23 mouse cellular contexts compared by ENCODE assay signal in the genomic region with DNA sequence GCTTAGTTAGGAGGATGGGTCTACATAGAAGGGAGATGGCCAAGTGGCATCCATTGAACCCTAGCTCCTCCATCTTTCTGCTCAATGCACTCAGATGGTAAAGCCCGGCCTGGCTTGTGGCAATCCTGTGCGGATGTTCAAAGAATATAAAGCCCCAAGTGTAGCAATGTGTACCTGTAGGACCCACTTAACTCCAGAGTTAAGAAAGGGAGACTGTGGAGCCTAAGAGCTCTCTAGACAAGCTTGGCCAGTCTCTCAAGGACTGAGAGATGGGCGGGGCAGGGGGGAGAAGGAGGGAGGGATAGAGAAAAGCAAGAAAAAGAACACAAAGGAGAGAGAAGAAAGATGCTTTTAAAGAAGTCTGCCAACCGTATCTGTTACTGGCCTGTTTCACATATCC. TPM values are rescaled to one million over a fixed set of nuclear protein-coding genes. Genes with fewer than 3 reads are reported as not detected.
A peak's percentile ranks its signal among the peaks of the same experiment; 100 is the strongest.
DNase-seq lines count a peak whose midpoint lies in the region; ATAC-seq and TF ChIP-seq lines count a peak whose summit lies in the region.
"Had no signal": no experiment of that assay in that cellular context is flagged by ENCODE, and none has a peak within 500 bp of the region (broad histone marks: within the 10 kb centered on the region; RNA-seq: fewer than 3 reads in every experiment).

No protein-coding gene starts in this region.

- H3K9me3 ChIP-seq in lung, embryonic 15.5 days = no peaks in the 10 kb centered on the region
- no peaks in the 10 kb centered on the region for H3K9me3 ChIP-seq in lung, postnatal 0 days (ENCODE audit: low read length)
- H3K9me3 ChIP-seq: embryonic facial prominence, embryonic 10.5 days; embryonic facial prominence, embryonic 12.5 days; forebrain, embryonic 13.5 days; forebrain, embryonic 15.5 days had no signal

- H3K36me3 ChIP-seq in lung, embryonic 15.5 days = no peaks in the 10 kb centered on the region
- H3K36me3 ChIP-seq in lung, postnatal 0 days (ENCODE audit: insufficient read depth, low read length) = no peaks in the 10 kb centered on the region
- H3K36me3 ChIP-seq: embryonic facial prominence, embryonic 10.5 days; embryonic facial prominence, embryonic 12.5 days; forebrain, embryonic 15.5 days; G1E had no signal

- TF ChIP-seq EP300 in lung, postnatal 0 days (IDR thresholded peaks at IDR 0.05) = no peak

- peak overlapping the region; percentile 27; the same call in 1 of the 2 replicates for H3K27ac ChIP-seq in lung, embryonic 15.5 days
- H3K27ac ChIP-seq in lung, postnatal 0 days (ENCODE audit: low read length) = no peak overlapping the region
- H3K27ac ChIP-seq: embryonic facial prominence, embryonic 10.5 days; embryonic facial prominence, embryonic 12.5 days; forebrain, embryonic 13.5 days; forebrain, embryonic 15.5 days had no signal

- TF ChIP-seq CTCF in lung, postnatal 0 days (IDR thresholded peaks at IDR 0.05) = no peak

- H3K27me3 ChIP-seq in lung, embryonic 15.5 days = peaks cover 4% of the 10 kb centered on the region
- H3K27me3 ChIP-seq in lung, postnatal 0 days (replicated peaks; ENCODE audit: insufficient read depth, low read length) = no peaks in the 10 kb centered on the region
- H3K27me3 ChIP-seq: embryonic facial prominence, embryonic 12.5 days; Patski had no signal

- peaks cover 24% of the 10 kb centered on the region for H3K4me1 ChIP-seq in lung, embryonic 15.5 days
- H3K4me1 ChIP-seq in lung, postnatal 0 days (ENCODE audit: insufficient read depth, low read depth, low read length) = no peaks in the 10 kb centered on the region

- H3K4me2 ChIP-seq in lung, embryonic 15.5 days = no peak overlapping the region
- no peak overlapping the region for H3K4me2 ChIP-seq in lung, postnatal 0 days (replicated peaks; ENCODE audit: low read depth, low read length)
- H3K4me2 ChIP-seq: embryonic facial prominence, embryonic 12.5 days; forebrain, embryonic 13.5 days; forebrain, embryonic 15.5 days had no signal

- H3K9ac ChIP-seq in lung, embryonic 15.5 days = no peak overlapping the region
- H3K9ac ChIP-seq in lung, postnatal 0 days (replicated peaks; ENCODE audit: low read depth) = no peak overlapping the region
- H3K9ac ChIP-seq: embryonic facial prominence, embryonic 12.5 days; forebrain, embryonic 13.5 days; forebrain, embryonic 15.5 days had no signal

- peak; percentile 15 for DNase-seq in heart, adult 11 months
- DNase-seq in heart, adult 18-20 months = no peak
- DNase-seq in lung, postnatal 10 days = no peak
- peak; percentile 64 for DNase-seq in lung, postnatal 0 days (ENCODE audit: low spot score)
- no peak for DNase-seq in lung, adult 18-20 months
- DNase-seq: adrenal gland, adult 8-10 months; adrenal gland, postnatal 14 days; adrenal gland, postnatal 36 days; B cell, adult 2 months; cerebellum, adult 11-12 months; cerebellum, adult 2 months; cerebellum, adult 9-10 months; cerebellum, postnatal 10 days; cerebellum, postnatal 25 days had no signal

- H3K4me3 ChIP-seq in lung, embryonic 15.5 days = no peak overlapping the region
- no peak overlapping the region for H3K4me3 ChIP-seq in lung, postnatal 0 days (ENCODE audit: low read depth, low read length)
- H3K4me3 ChIP-seq: embryonic facial prominence, embryonic 10.5 days; embryonic facial prominence, embryonic 12.5 days; forebrain, embryonic 13.5 days; forebrain, embryonic 15.5 days had no signal

- WGBS in lung, embryonic 15.5 days = 48% methylated on average over 4 of the region's 4 CpGs
- WGBS in lung, postnatal 0 days = 48% methylated on average over 4 of the region's 4 CpGs

- peak; percentile 64 for ATAC-seq in lung, embryonic 15.5 days (ENCODE audit: borderline replicate concordance, extremely low read depth, low FRiP score, low TSS enrichment)
- ATAC-seq in lung, postnatal 0 days = peak; percentile 67
- ATAC-seq: activated CD4-positive, CD25-positive, alpha-beta regulatory T cell, adult 4 months; CD4-positive, CD25-positive, alpha-beta regulatory T cell, adult 4 months; forebrain, embryonic 13.5 days; forebrain, embryonic 15.5 days; Patski had no signal

RNA-seq across cellular contexts. Expression of gene Mgmt, which starts 27.9 kb away (rescaled TPM):
- total RNA-seq in heart, adult 18-20 months (2021) = 1 to 10 TPM; 5.9 to 6.0 TPM
- 5.5 and 5.9 TPM in 2 replicates for polyA plus RNA-seq in lung, embryonic 15.5 days (2015; fragmentation: Nextera tagmentation; extraction: Ambion mirVana)
- polyA plus RNA-seq in lung, postnatal 0 days (2015; fragmentation: Nextera tagmentation; extraction: Ambion mirVana) = 1.7 and 1.8 TPM in 2 replicates
- polyA plus RNA-seq: Patski had no signal

Comparison
In these comparisons a context has a peak if more than half of its experiments do, and no peak if none do; other contexts are left out.
1. DNase-seq: peak in heart, adult 11 months (single experiment) and lung, postnatal 0 days (single experiment); none in heart, adult 18-20 months (0 of 2), lung, postnatal 10 days (single experiment) and lung, adult 18-20 months (0 of 2).